Mouse (Mus musculus) heart, adult 2 months (tissue): Measurements from ENCODE around the gene Krtap12-1. TPM values are rescaled to one million over a fixed set of nuclear protein-coding genes. Genes with fewer than 3 reads are reported as not detected.
"Not testable (repeated sequence)": the region's sequence is repeated elsewhere in the genome, so short reads cannot be mapped to it uniquely, and the experiment has no call there.

Experiments
- DNase-seq, 2 experiments: peaks; one replicate each; pipeline ENCODE4 v3.0.0; 2021
- H3K27ac ChIP-seq: fragments of 200-600 bp; 2 replicates; pipeline ENCODE4 v1.8.1; 2022
- H3K27me3 ChIP-seq: fragments of 200-500 bp; 2 replicates; pipeline ENCODE4 v1.6.1; 2012; ENCODE audit warnings: mild to moderate bottlenecking, low read length, inconsistent platforms, mixed read lengths; ENCODE audit not compliant: control insufficient read depth, insufficient read depth
- H3K36me3 ChIP-seq: fragments of 200-500 bp; 2 replicates; pipeline ENCODE4 v1.6.1; 2012; ENCODE audit warnings: low read length, inconsistent platforms; ENCODE audit not compliant: control insufficient read depth, insufficient read depth
- H3K4me1 ChIP-seq: fragments of 200-500 bp; 2 replicates; pipeline ENCODE4 v1.6.1; 2011; ENCODE audit warnings: low read length; ENCODE audit not compliant: control insufficient read depth, insufficient read depth
- H3K4me3 ChIP-seq: fragments of 200-600 bp; 2 replicates; pipeline ENCODE4 v1.8.1; 2022
- H3K79me2 ChIP-seq: fragments of 200-500 bp; replicated peaks from 2 replicates; pipeline ENCODE4 v1.6.1; 2012; ENCODE audit warnings: mild to moderate bottlenecking, inconsistent platforms, low read length, moderate library complexity, mixed read lengths; ENCODE audit not compliant: control insufficient read depth, insufficient read depth
- H3K9ac ChIP-seq: fragments of 200-500 bp; 2 replicates; pipeline ENCODE4 v1.6.1; 2012; ENCODE audit warnings: low read depth, mild to moderate bottlenecking, control low read depth, inconsistent platforms, low read length, mixed read lengths
- CTCF ChIP-seq: fragments of 200-600 bp; IDR thresholded peaks from 2 replicates; pipeline ENCODE4 v1.8.1; 2022; ENCODE audit warnings: antibody characterized with exemption, mild to moderate bottlenecking, moderate library complexity
- EP300 ChIP-seq: fragments of 200-500 bp; IDR thresholded peaks from 2 replicates; pipeline ENCODE4 v1.6.1; 2011; ENCODE audit warnings: low read depth, low read length, control low read depth; ENCODE audit not compliant: insufficient read depth
- POLR2A ChIP-seq: fragments of 200-500 bp; IDR thresholded peaks from 2 replicates; pipeline ENCODE4 v1.6.1; 2011; ENCODE audit warnings: mild to moderate bottlenecking, low read depth, low read length, control low read depth; ENCODE audit not compliant: insufficient read depth
- WGBS: fragments of 180-500 bp; shearing (Covaris S2); methylation state at CpG from one replicate; pipeline ENCODE4 v1.1.7; 2018; 5-methylcytosine and 5-hydroxymethylcytosine counted together
- intact Hi-C: fragments of 180-260 bp; cut with DNase I; formaldehyde crosslinking; loops from one replicate; pipeline ENCODE4 v1.15.1; 2025
- polyA plus RNA-seq: library from polyadenylated mRNA; depleted of rRNA; stranded (reverse); fragments of >200 nt; gene quantifications from 2 replicates; pipeline ENCODE4 v1.2.3, GENCODE M21; 2012; rRNA removed
- total RNA-seq, 2 experiments: library from RNA; stranded (reverse); gene quantifications; 2 replicates each; pipeline ENCODE4 v1.2.3; 2021

Krtap12-1 gene
- total and polyA plus RNA-seq, 3 experiments = not detected

GRCm38 (mm10) chr10:77752312-77752711 lies 31.9 kb downstream of the Krtap12-1 start:
- H3K27me3 ChIP-seq, H3K4me3 ChIP-seq, H3K36me3 ChIP-seq, H3K9ac ChIP-seq, intact Hi-C loops, H3K27ac ChIP-seq, H3K79me2 ChIP-seq, H3K4me1 ChIP-seq, DNase-seq: not testable (repeated sequence)
- 0 out of 2 replicates have a peak, but pooled peaks have one; percentile 12 for TF ChIP-seq CTCF
- 53% methylated on average over 3 of the region's 3 CpGs for WGBS

- no peak for DNase-seq
- intact Hi-C loops = no loop called here
- Histone ChIP-seq H3K4me1 (no peaks in the 10 kb centered on the region), H3K79me2 (no peaks in the 10 kb centered on the region), H3K36me3 (no peaks in the 10 kb centered on the region), H3K27ac (no peak overlapping the region), H3K27me3 (no peaks in the 10 kb centered on the region), H3K4me3 (no peak overlapping the region), H3K9ac (no peak overlapping the region)
- TF ChIP-seq EP300 (no peak), CTCF (peak; percentile 31)
These were observed 33.0 kb downstream of the Krtap12-1 start for GRCm38 (mm10) chr10:77753448-77753847.

- intact Hi-C loops, H3K79me2 ChIP-seq, H3K4me3 ChIP-seq, H3K36me3 ChIP-seq, H3K4me1 ChIP-seq, H3K27me3 ChIP-seq, H3K9ac ChIP-seq, H3K27ac ChIP-seq, DNase-seq: not testable (repeated sequence)
- 67% methylated on average over 1 of the region's 1 CpGs for WGBS
These were observed 39.2 kb downstream of the Krtap12-1 start, which contains the start of gene Gm3233 for GRCm38 (mm10) chr10:77759582-77759981. Gm3233 (minus strand) TSS chr10:77759682.

- intact Hi-C loops = no loop called here
- WGBS = 86% methylated on average over 1 of the region's 1 CpGs
These were observed 49.3 kb downstream of the Krtap12-1 start for GRCm38 (mm10) chr10:77769727-77770126.

More at GRCm38 (mm10) chr10:77769727-77770126, 49.3 kb downstream of the Krtap12-1 start:
- H3K27ac ChIP-seq = no peak overlapping the region
- no peak overlapping the region for H3K4me3 ChIP-seq
- no peaks in the 10 kb centered on the region for H3K27me3 ChIP-seq
- H3K79me2 ChIP-seq = no peaks in the 10 kb centered on the region
- H3K36me3 ChIP-seq = no peaks in the 10 kb centered on the region
- H3K4me1 ChIP-seq = no peaks in the 10 kb centered on the region
- TF ChIP-seq POLR2A (no peak), CTCF (no peak), EP300 (no peak)
- DNase-seq = no peak
- H3K9ac ChIP-seq = no peak overlapping the region

Other genes starting within 250 kb of the Krtap12-1 start
Only the 30 nearest of the 31 such genes appear.
- 10 to 100 TPM in 1 of 2 experiments, 1 to 10 TPM in 1; 8.2 to 10.3 TPM for gene Fam207a, start 204.8 kb upstream of the Krtap12-1 start, total RNA-seq
- 10.4 and 11.1 TPM in 2 replicates for gene Fam207a, start 204.8 kb upstream of the Krtap12-1 start, polyA plus RNA-seq
- 10 to 100 TPM in 1 of 2 experiments, 1 to 10 TPM in 1; 7.1 to 11.2 TPM for gene Itgb2, start 190.3 kb upstream of the Krtap12-1 start, total RNA-seq
- gene Itgb2, start 190.3 kb upstream of the Krtap12-1 start, polyA plus RNA-seq = 6.0 and 11.6 TPM in 2 replicates
- 100 to 1,000 TPM; 131 to 132 TPM for gene Pttg1ip, start 138.9 kb upstream of the Krtap12-1 start, total RNA-seq
- gene Pttg1ip, start 138.9 kb upstream of the Krtap12-1 start, polyA plus RNA-seq = 119 and 168 TPM in 2 replicates
- 10 to 100 TPM; 66.4 to 67.8 TPM for gene Sumo3, start 114.5 kb upstream of the Krtap12-1 start, total RNA-seq
- 122 and 167 TPM in 2 replicates for gene Sumo3, start 114.5 kb upstream of the Krtap12-1 start, polyA plus RNA-seq
- gene Gm49325, start 114.4 kb upstream of the Krtap12-1 start, total RNA-seq = 10 to 100 TPM; 15.5 to 15.8 TPM
- not detected in 2 replicates for gene Gm49325, start 114.4 kb upstream of the Krtap12-1 start, polyA plus RNA-seq
- gene Ube2g2, start 98.3 kb upstream of the Krtap12-1 start, total RNA-seq = 10 to 100 TPM; 74.6 to 80.9 TPM
- 53.5 and 69.7 TPM in 2 replicates for gene Ube2g2, start 98.3 kb upstream of the Krtap12-1 start, polyA plus RNA-seq
- gene Tspear, start 34.0 kb upstream of the Krtap12-1 start, total RNA-seq = not detected
- not detected in 2 replicates for gene Tspear, start 34.0 kb upstream of the Krtap12-1 start, polyA plus RNA-seq
- not detected for gene Gm19402, start 29.8 kb upstream of the Krtap12-1 start, total RNA-seq
- not detected in 2 replicates for gene Gm19402, start 29.8 kb upstream of the Krtap12-1 start, polyA plus RNA-seq
- not detected for gene Gm9508, start 23.4 kb upstream of the Krtap12-1 start, total RNA-seq
- gene Gm9508, start 23.4 kb upstream of the Krtap12-1 start, polyA plus RNA-seq = not detected in 2 replicates
- not detected for gene Gm10272, start 14.0 kb upstream of the Krtap12-1 start, total RNA-seq
- gene Gm10272, start 14.0 kb upstream of the Krtap12-1 start, polyA plus RNA-seq = not detected in 2 replicates
- gene Gm10024, start 9.1 kb upstream of the Krtap12-1 start, total RNA-seq = not detected
- gene Gm10024, start 9.1 kb upstream of the Krtap12-1 start, polyA plus RNA-seq = not detected in 2 replicates
- not detected for gene Gm10142, start 4.8 kb upstream of the Krtap12-1 start, total RNA-seq
- gene Gm10142, start 4.8 kb upstream of the Krtap12-1 start, polyA plus RNA-seq = not detected in 2 replicates
- gene Gm10100, start 5.9 kb downstream of the Krtap12-1 start, total RNA-seq = not detected
- not detected in 2 replicates for gene Gm10100, start 5.9 kb downstream of the Krtap12-1 start, polyA plus RNA-seq
- not detected for gene Gm18596, start 22.0 kb downstream of the Krtap12-1 start, total RNA-seq
- not detected in 2 replicates for gene Gm18596, start 22.0 kb downstream of the Krtap12-1 start, polyA plus RNA-seq
- not detected for gene Gm9736, start 30.8 kb downstream of the Krtap12-1 start, total RNA-seq
- not detected in 2 replicates for gene Gm9736, start 30.8 kb downstream of the Krtap12-1 start, polyA plus RNA-seq
- not detected for gene Gm3233, start 39.1 kb downstream of the Krtap12-1 start, total RNA-seq
- gene Gm3233, start 39.1 kb downstream of the Krtap12-1 start, polyA plus RNA-seq = not detected in 2 replicates
- gene Gm3238, start 50.7 kb downstream of the Krtap12-1 start, total RNA-seq = not detected
- not detected in 2 replicates for gene Gm3238, start 50.7 kb downstream of the Krtap12-1 start, polyA plus RNA-seq
- not detected for gene Gm7138, start 56.3 kb downstream of the Krtap12-1 start, total RNA-seq
- not detected in 2 replicates for gene Gm7138, start 56.3 kb downstream of the Krtap12-1 start, polyA plus RNA-seq
- gene Gm3250, start 61.9 kb downstream of the Krtap12-1 start, total RNA-seq = not detected
- not detected in 2 replicates for gene Gm3250, start 61.9 kb downstream of the Krtap12-1 start, polyA plus RNA-seq
- not detected for gene Gm7137, start 67.6 kb downstream of the Krtap12-1 start, total RNA-seq
- not detected in 2 replicates for gene Gm7137, start 67.6 kb downstream of the Krtap12-1 start, polyA plus RNA-seq
- gene Gm9639, start 74.5 kb downstream of the Krtap12-1 start, total RNA-seq = not detected
- gene Gm9639, start 74.5 kb downstream of the Krtap12-1 start, polyA plus RNA-seq = not detected in 2 replicates
- gene Gm19668, start 78.5 kb downstream of the Krtap12-1 start, total RNA-seq = not detected
- not detected in 2 replicates for gene Gm19668, start 78.5 kb downstream of the Krtap12-1 start, polyA plus RNA-seq
- not detected for gene Gm9507, start 91.2 kb downstream of the Krtap12-1 start, total RNA-seq
- gene Gm9507, start 91.2 kb downstream of the Krtap12-1 start, polyA plus RNA-seq = not detected in 2 replicates
- gene Gm2696, start 94.1 kb downstream of the Krtap12-1 start, total RNA-seq = not detected
- gene Gm2696, start 94.1 kb downstream of the Krtap12-1 start, polyA plus RNA-seq = not detected in 2 replicates
- gene Krtap10-4, start 106.5 kb downstream of the Krtap12-1 start, total RNA-seq = not detected
- not detected in 2 replicates for gene Krtap10-4, start 106.5 kb downstream of the Krtap12-1 start, polyA plus RNA-seq
- not detected for gene Krtap10-10, start 115.3 kb downstream of the Krtap12-1 start, total RNA-seq
- not detected in 2 replicates for gene Krtap10-10, start 115.3 kb downstream of the Krtap12-1 start, polyA plus RNA-seq
- not detected for gene Gm36176, start 126.2 kb downstream of the Krtap12-1 start, total RNA-seq
- not detected in 2 replicates for gene Gm36176, start 126.2 kb downstream of the Krtap12-1 start, polyA plus RNA-seq
- gene Gm10318, start 132.3 kb downstream of the Krtap12-1 start, total RNA-seq = not detected
- gene Gm10318, start 132.3 kb downstream of the Krtap12-1 start, polyA plus RNA-seq = not detected in 2 replicates
- gene Gm3285, start 141.4 kb downstream of the Krtap12-1 start, total RNA-seq = not detected
- gene Gm3285, start 141.4 kb downstream of the Krtap12-1 start, polyA plus RNA-seq = not detected in 2 replicates
- under 1 TPM; 0.57 to 0.86 TPM for gene Lrrc3, start 181.9 kb downstream of the Krtap12-1 start, total RNA-seq
- 0.62 and 0.85 TPM in 2 replicates for gene Lrrc3, start 181.9 kb downstream of the Krtap12-1 start, polyA plus RNA-seq